Mouse (Mus musculus) myocyte (in vitro differentiated cells): ENCODE data around the gene Gdf3. TPM values are rescaled to one million over a fixed set of nuclear protein-coding genes. Genes with fewer than 3 reads are reported as not detected.

Source experiments
- H3K27me3 ChIP-seq: one replicate; pipeline ENCODE4 v1.6.1; 2011; ENCODE audit not compliant: control insufficient read depth, insufficient read depth, insufficient read length
- H3K36me3 ChIP-seq: one replicate; pipeline ENCODE4 v1.6.1; 2011; ENCODE audit not compliant: control insufficient read depth, insufficient read depth
- H3K4me2 ChIP-seq: one replicate; pipeline ENCODE4 v1.6.1; 2011; ENCODE audit warnings: low read depth, control low read depth
- H3K4me3 ChIP-seq: one replicate; pipeline ENCODE4 v1.5.1; 2011; ENCODE audit warnings: mild to moderate bottlenecking, control low read depth, moderate library complexity
- H3K79me2 ChIP-seq: one replicate; pipeline ENCODE4 v1.6.1; 2011; ENCODE audit not compliant: control insufficient read depth, insufficient read depth
- H3ac ChIP-seq: one replicate; pipeline ENCODE4 v1.6.1; 2011; ENCODE audit not compliant: control insufficient read depth, insufficient read length
- CEBPB ChIP-seq: IDR thresholded peaks from 2 replicates; pipeline ENCODE4 v1.6.1; 2011; ENCODE audit warnings: mild to moderate bottlenecking, moderate library complexity; ENCODE audit not compliant: poor library complexity, insufficient read depth, severe bottlenecking
- E2F4 ChIP-seq: IDR thresholded peaks from one replicate; pipeline ENCODE4 v1.6.1; 2011; ENCODE audit warnings: mild to moderate bottlenecking, control low read depth, moderate library complexity; ENCODE audit not compliant: insufficient read depth
- MAX ChIP-seq: IDR thresholded peaks from one replicate; pipeline ENCODE4 v1.6.1; 2011; ENCODE audit warnings: low read depth, mild to moderate bottlenecking, control low read depth
- MYOD1 ChIP-seq, 3 experiments: IDR thresholded peaks; one replicate each; pipeline ENCODE4 v1.6.1; 2011; ENCODE audit warnings: control low read depth in 2 of 3, low read depth in 2 of 3, mild to moderate bottlenecking in 2 of 3, moderate library complexity in 1 of 3; ENCODE audit not compliant: insufficient read length in 2 of 3, control insufficient read depth in 1 of 3
- MYOG ChIP-seq, 3 experiments: IDR thresholded peaks; one replicate each; pipeline ENCODE4 v1.6.1; 2011; ENCODE audit warnings: control low read depth in 2 of 3, low read depth in 2 of 3, mild to moderate bottlenecking in 2 of 3; ENCODE audit not compliant: insufficient read length in 2 of 3, control insufficient read depth in 1 of 3, insufficient read depth in 1 of 3
- POLR2A ChIP-seq: IDR thresholded peaks from one replicate; pipeline ENCODE4 v1.6.1; 2011; ENCODE audit warnings: low read depth, mild to moderate bottlenecking, control low read depth, moderate library complexity; ENCODE audit not compliant: insufficient read length
- POLR2AphosphoS2 ChIP-seq: IDR thresholded peaks from one replicate; pipeline ENCODE4 v1.6.1; 2011; ENCODE audit warnings: low read depth, control low read depth; ENCODE audit not compliant: insufficient read length
- REST ChIP-seq: IDR thresholded peaks from one replicate; pipeline ENCODE4 v1.6.1; 2011; ENCODE audit warnings: mild to moderate bottlenecking, control low read depth, moderate library complexity; ENCODE audit not compliant: insufficient read depth, insufficient read length
- SRF ChIP-seq: IDR thresholded peaks from one replicate; pipeline ENCODE4 v1.6.1; 2011; ENCODE audit warnings: low read depth; ENCODE audit not compliant: control insufficient read depth, insufficient read length
- TCF12 ChIP-seq: IDR thresholded peaks from one replicate; pipeline ENCODE4 v1.6.1; 2011; ENCODE audit warnings: mild to moderate bottlenecking, control low read depth; ENCODE audit not compliant: poor library complexity, insufficient read depth, severe bottlenecking
- TCF3 ChIP-seq: IDR thresholded peaks from one replicate; pipeline ENCODE4 v1.6.1; 2011; ENCODE audit warnings: low read depth, control low read depth; ENCODE audit not compliant: insufficient read length
- USF1 ChIP-seq: IDR thresholded peaks from one replicate; pipeline ENCODE4 v1.6.1; 2011; ENCODE audit warnings: low read depth, mild to moderate bottlenecking, control low read depth, moderate library complexity
- polyA plus RNA-seq: library from polyadenylated mRNA; unstranded; fragments of >200 nt; fragmentation: generic; extraction: Trizol; gene quantifications from one replicate; pipeline ENCODE4 v1.2.1, GENCODE M21; 2012; ENCODE audit warnings: missing spikeins

The Gdf3 gene
- polyA plus RNA-seq, result not detected

- H3K27me3 ChIP-seq, result no peaks in the 10 kb centered on the region
- TF ChIP-seq SRF (no peak), CEBPB (no peak), E2F4 (no peak), MYOG (IDR thresholded peaks at IDR 0.05; ENCODE audit: control insufficient read depth in 1 of 3, insufficient read depth in 1 of 3, insufficient read length in 2 of 3, low read depth in 2 of 3) (no peak), MAX (no peak), TCF3 (no peak), POLR2A (no peak), REST (no peak)
- H3K36me3 ChIP-seq, result no peaks in the 10 kb centered on the region
- no peak within 1 kb of the TSS for H3K4me3 ChIP-seq
- H3ac ChIP-seq, result no peak within 1 kb of the TSS
- H3K79me2 ChIP-seq, result no peaks in the 10 kb centered on the region
- no peak within 1 kb of the TSS for H3K4me2 ChIP-seq
Observed at GRCm38 (mm10) chr6:122609771-122610170, at the start of gene Gdf3. Gene Gdf3 (minus strand): TSS chr6:122610087.

GRCm38 (mm10) chr6:122659567-122659966 is 49.7 kb upstream of the Gdf3 start:
- Histone ChIP-seq H3K36me3 (no peaks in the 10 kb centered on the region), H3K79me2 (no peaks in the 10 kb centered on the region), H3K4me2 (no peak overlapping the region), H3ac (no peak overlapping the region), H3K4me3 (no peak overlapping the region), H3K27me3 (peaks cover 24% of the 10 kb centered on the region)
- TF ChIP-seq REST, result peak; percentile 86
- TF ChIP-seq TCF3, result no peak
- TF ChIP-seq MYOD1 (IDR thresholded peaks at IDR 0.05; ENCODE audit: control insufficient read depth in 1 of 3, insufficient read length in 2 of 3, low read depth in 2 of 3), result no peak
- no peak for TF ChIP-seq POLR2A

- Histone ChIP-seq H3K4me2 (no peak overlapping the region), H3ac (no peak overlapping the region), H3K36me3 (no peaks in the 10 kb centered on the region), H3K79me2 (no peaks in the 10 kb centered on the region), H3K4me3 (no peak overlapping the region), H3K27me3 (peaks cover 12% of the 10 kb centered on the region)
- no peak for TF ChIP-seq MYOD1 (IDR thresholded peaks at IDR 0.05; ENCODE audit: control insufficient read depth in 1 of 3, insufficient read length in 2 of 3, low read depth in 2 of 3)
- no peak for TF ChIP-seq MYOG (IDR thresholded peaks at IDR 0.05; ENCODE audit: control insufficient read depth in 1 of 3, insufficient read depth in 1 of 3, insufficient read length in 2 of 3, low read depth in 2 of 3)
- TF ChIP-seq CEBPB, result no peak
- no peak for TF ChIP-seq POLR2AphosphoS2
- TF ChIP-seq SRF, result no peak
- no peak for TF ChIP-seq TCF3
- TF ChIP-seq POLR2A, result no peak
- no peak for TF ChIP-seq TCF12
- TF ChIP-seq E2F4, result no peak
- TF ChIP-seq USF1, result no peak
- no peak for TF ChIP-seq MAX
- TF ChIP-seq REST, result no peak
Observed at GRCm38 (mm10) chr6:122657630-122658029, 47.7 kb upstream of the Gdf3 start.

GRCm38 (mm10) chr6:122654301-122654700 is 44.4 kb upstream of the Gdf3 start:
- Histone ChIP-seq H3K36me3 (no peaks in the 10 kb centered on the region), H3K27me3 (no peaks in the 10 kb centered on the region), H3ac (no peak overlapping the region), H3K79me2 (no peaks in the 10 kb centered on the region), H3K4me3 (no peak overlapping the region), H3K4me2 (no peak overlapping the region)
- TF ChIP-seq REST (no peak), MAX (no peak), E2F4 (no peak), MYOG (IDR thresholded peaks at IDR 0.05; ENCODE audit: control insufficient read depth in 1 of 3, insufficient read depth in 1 of 3, insufficient read length in 2 of 3, low read depth in 2 of 3) (no peak), CEBPB (no peak), SRF (no peak), POLR2A (no peak), TCF3 (no peak), POLR2AphosphoS2 (no peak), MYOD1 (IDR thresholded peaks at IDR 0.05; ENCODE audit: control insufficient read depth in 1 of 3, insufficient read length in 2 of 3, low read depth in 2 of 3) (no peak), USF1 (no peak), TCF12 (no peak)

GRCm38 (mm10) chr6:122650398-122650980 is 40.6 kb upstream of the Gdf3 start:
- 0 out of 2 replicates have a peak, but pooled peaks have one; percentile 46 for TF ChIP-seq CEBPB
- no peak for TF ChIP-seq POLR2A
- Histone ChIP-seq H3ac (no peak overlapping the region), H3K4me2 (no peak overlapping the region), H3K27me3 (no peaks in the 10 kb centered on the region), H3K79me2 (no peaks in the 10 kb centered on the region), H3K36me3 (no peaks in the 10 kb centered on the region), H3K4me3 (no peak overlapping the region)
